Mouse (Mus musculus) CH12.LX (cell line): Measurements from ENCODE around the gene Rbbp6. TPM values are rescaled to one million over a fixed set of nuclear protein-coding genes. Genes with fewer than 3 reads are reported as not detected.

Experiments used
- DNase-seq: peaks from one replicate; pipeline ENCODE4 v3.0.0-alpha.2; 2013; ENCODE audit errors: extremely low read depth
- H3K27ac ChIP-seq: 2 replicates; pipeline ENCODE4 v1.5.1; 2012; ENCODE audit warnings: low read depth, mild to moderate bottlenecking, control low read depth, moderate library complexity; ENCODE audit not compliant: insufficient read depth
- H3K27me3 ChIP-seq: replicated peaks from 2 replicates; pipeline ENCODE3; 2012; ENCODE audit warnings: inconsistent platforms
- H3K36me3 ChIP-seq, 2 experiments: replicated peaks in 1 of 2; 2 replicates each; pipeline versions ENCODE3 to v1.6.1; 2012; ENCODE audit warnings: inconsistent platforms in 1 of 2, low read length in 1 of 2, mild to moderate bottlenecking in 1 of 2, mixed read lengths in 1 of 2, moderate library complexity in 1 of 2; ENCODE audit not compliant: control insufficient read depth in 1 of 2, insufficient read depth in 1 of 2
- H3K4me1 ChIP-seq, 2 experiments: 2 replicates each; pipeline ENCODE4 v1.6.1; 2012; ENCODE audit warnings: inconsistent platforms in 1 of 2, moderate library complexity in 1 of 2; ENCODE audit not compliant: insufficient read depth in 2 of 2, control insufficient read depth in 1 of 2
- H3K4me2 ChIP-seq: 2 replicates; pipeline ENCODE4 v1.6.1; 2012; ENCODE audit warnings: low read depth, mild to moderate bottlenecking, control low read depth; ENCODE audit not compliant: poor library complexity, insufficient read depth, severe bottlenecking
- H3K4me3 ChIP-seq, 3 experiments: fragments of 150-350 bp in 1 of 3; sonication (generic) in 1 of 3; replicated peaks in 1 of 3; 2 replicates each; pipeline versions ENCODE3 to v1.5.1; 2011 to 2012; ENCODE audit warnings: low read depth in 2 of 3, low read length in 2 of 3, mild to moderate bottlenecking in 2 of 3, moderate library complexity in 2 of 3, control low read depth in 1 of 3, improper control_type of control experiment in 1 of 3, inconsistent platforms in 1 of 3, mixed read lengths in 1 of 3; ENCODE audit not compliant: poor library complexity in 1 of 3
- H3K79me2 ChIP-seq: replicated peaks from 2 replicates; pipeline ENCODE4 v1.6.1; 2012; ENCODE audit warnings: mild to moderate bottlenecking, moderate library complexity; ENCODE audit not compliant: control insufficient read depth, poor library complexity, insufficient read depth, severe bottlenecking; ENCODE audit errors: extremely low read depth
- H3K9ac ChIP-seq: 2 replicates; pipeline ENCODE4 v1.6.1; 2012; ENCODE audit warnings: low read depth, mild to moderate bottlenecking, control low read depth, moderate library complexity; ENCODE audit not compliant: insufficient read depth
- H3K9me3 ChIP-seq: replicated peaks from 2 replicates; pipeline ENCODE3; 2012; ENCODE audit warnings: low read length, inconsistent platforms, mixed read lengths
- BHLHE40 ChIP-seq: IDR thresholded peaks from 2 replicates; pipeline ENCODE4 v1.6.1; 2011; ENCODE audit warnings: mild to moderate bottlenecking, low read depth, low read length, improper control_type of control experiment
- CHD1 ChIP-seq: IDR thresholded peaks from 2 replicates; pipeline ENCODE4 v1.6.1; 2012; ENCODE audit warnings: low read depth, low read length, improper control_type of control experiment, inconsistent platforms
- CTCF ChIP-seq, 2 experiments: IDR thresholded peaks in 1 of 2; conservative IDR thresholded peaks in 1 of 2; 2 replicates each; pipeline ENCODE4 v1.5.1; 2011 to 2012; ENCODE audit warnings: low read depth in 2 of 2, low read length in 2 of 2, improper control_type of control experiment in 1 of 2, inconsistent platforms in 1 of 2, mild to moderate bottlenecking in 1 of 2, moderate library complexity in 1 of 2
- EP300 ChIP-seq: IDR thresholded peaks from 2 replicates; pipeline ENCODE4 v1.6.1; 2011; ENCODE audit warnings: low read length, improper control_type of control experiment
- ETS1 ChIP-seq: conservative IDR thresholded peaks from 2 replicates; pipeline ENCODE4 v1.6.1; 2012; ENCODE audit warnings: low read depth, mild to moderate bottlenecking, inconsistent platforms, low read length, improper control_type of control experiment, moderate library complexity
- GABPA ChIP-seq: IDR thresholded peaks from 2 replicates; pipeline ENCODE4 v1.6.1; 2012; ENCODE audit warnings: low read depth, low read length, improper control_type of control experiment, inconsistent platforms; ENCODE audit not compliant: insufficient replicate concordance
- HCFC1 ChIP-seq: IDR thresholded peaks from 2 replicates; pipeline ENCODE4 v1.6.1; 2012; ENCODE audit warnings: low read depth, mild to moderate bottlenecking, inconsistent platforms, low read length, improper control_type of control experiment
- JUN ChIP-seq: IDR thresholded peaks from 2 replicates; pipeline ENCODE4 v1.6.1; 2011; ENCODE audit warnings: low read depth, mild to moderate bottlenecking, low read length, improper control_type of control experiment, moderate library complexity; ENCODE audit not compliant: insufficient read depth
- JUND ChIP-seq: conservative IDR thresholded peaks from 2 replicates; pipeline ENCODE4 v1.6.1; 2011; ENCODE audit warnings: low read depth, low read length, improper control_type of control experiment
- MAFK ChIP-seq: IDR thresholded peaks from 2 replicates; pipeline ENCODE4 v1.6.1; 2011; ENCODE audit warnings: low read length, improper control_type of control experiment; ENCODE audit not compliant: insufficient replicate concordance
- MAX ChIP-seq: IDR thresholded peaks from 2 replicates; pipeline ENCODE4 v1.6.1; 2011; ENCODE audit warnings: low read length, improper control_type of control experiment
- MAZ ChIP-seq: IDR thresholded peaks from 2 replicates; pipeline ENCODE4 v1.6.1; 2012; ENCODE audit warnings: low read depth, mild to moderate bottlenecking, inconsistent platforms, low read length, improper control_type of control experiment, moderate library complexity
- NELFE ChIP-seq: IDR thresholded peaks from 2 replicates; pipeline ENCODE4 v1.6.1; 2011; ENCODE audit warnings: low read depth, low read length, improper control_type of control experiment
- NRF1 ChIP-seq: IDR thresholded peaks from 2 replicates; pipeline ENCODE4 v1.6.1; 2014; ENCODE audit warnings: low read depth, mild to moderate bottlenecking, inconsistent platforms, low read length, improper control_type of control experiment, moderate library complexity
- PAX5 ChIP-seq: IDR thresholded peaks from 2 replicates; pipeline ENCODE4 v1.6.1; 2012; ENCODE audit warnings: low read length, inconsistent platforms, mixed read lengths
- RAD21 ChIP-seq: IDR thresholded peaks from 2 replicates; pipeline ENCODE4 v1.6.1; 2011; ENCODE audit warnings: low read depth, mild to moderate bottlenecking, low read length, improper control_type of control experiment, moderate library complexity
- SIN3A ChIP-seq: IDR thresholded peaks from 2 replicates; pipeline ENCODE4 v1.6.1; 2012; ENCODE audit warnings: low read length, improper control_type of control experiment, inconsistent platforms
- SMC3 ChIP-seq: IDR thresholded peaks from 2 replicates; pipeline ENCODE4 v1.6.1; 2011; ENCODE audit warnings: low read depth, low read length, improper control_type of control experiment
- UBTF ChIP-seq: IDR thresholded peaks from 2 replicates; pipeline ENCODE4 v1.6.1; 2012; ENCODE audit warnings: low read depth, mild to moderate bottlenecking, inconsistent platforms, low read length, improper control_type of control experiment, moderate library complexity
- USF2 ChIP-seq: conservative IDR thresholded peaks from 2 replicates; pipeline ENCODE4 v1.6.1; 2011; ENCODE audit warnings: low read depth, low read length, improper control_type of control experiment
- ZC3H11A ChIP-seq: IDR thresholded peaks from 2 replicates; pipeline ENCODE4 v1.6.1; 2012; ENCODE audit warnings: low read depth, mild to moderate bottlenecking, inconsistent platforms, low read length, improper control_type of control experiment
- ZKSCAN1 ChIP-seq: IDR thresholded peaks from 2 replicates; pipeline ENCODE4 v1.6.1; 2012; ENCODE audit warnings: low read depth, inconsistent platforms, low read length, improper control_type of control experiment, borderline replicate concordance
- ZMIZ1 ChIP-seq: IDR thresholded peaks from 2 replicates; pipeline ENCODE4 v1.6.1; 2012; ENCODE audit warnings: low read depth, mild to moderate bottlenecking, inconsistent platforms, low read length, improper control_type of control experiment
- ZNF384 ChIP-seq: IDR thresholded peaks from 2 replicates; pipeline ENCODE4 v1.6.1; 2012; ENCODE audit warnings: low read depth, low read length, improper control_type of control experiment, inconsistent platforms
- dilution Hi-C: fragments of 300-500 bp; cut with MboI; formaldehyde crosslinking; loops from 2 replicates; pipeline ENCODE4 v1.14.3; 2020; ENCODE audit warnings: low sequenced_read_pairs; ENCODE audit not compliant: extremely low pct_unique_long_range_greater_than_20kb, extremely low pct_ligation_motif_present
- in situ Hi-C: fragments of 300-500 bp; cut with MboI; formaldehyde crosslinking; loops from 3 replicates; pipeline ENCODE4 v1.14.3; 2019; ENCODE audit warnings: low sequenced_read_pairs, low pct_ligation_motif_present, low pct_unique_long_range_greater_than_20kb, mixed read lengths
- polyA plus RNA-seq: library from polyadenylated mRNA; unstranded; fragments of >175 nt; gene quantifications from 2 replicates; pipeline ENCODE4 v1.2.1, GENCODE M21; 2012; ENCODE audit warnings: low read depth; ENCODE audit not compliant: insufficient read length
- total RNA-seq, 2 experiments: library from RNA; depleted of rRNA; stranded (reverse); fragments of 300-350 nt in 1 of 2; fragments of >200 nt in 1 of 2; gene quantifications; 2 replicates each; pipeline ENCODE4 v1.2.3; 2012 to 2014

Rbbp6 gene
- total and polyA plus RNA-seq, 3 experiments, result 17.8 to 93.0 (median 22.9) TPM

DNA sequence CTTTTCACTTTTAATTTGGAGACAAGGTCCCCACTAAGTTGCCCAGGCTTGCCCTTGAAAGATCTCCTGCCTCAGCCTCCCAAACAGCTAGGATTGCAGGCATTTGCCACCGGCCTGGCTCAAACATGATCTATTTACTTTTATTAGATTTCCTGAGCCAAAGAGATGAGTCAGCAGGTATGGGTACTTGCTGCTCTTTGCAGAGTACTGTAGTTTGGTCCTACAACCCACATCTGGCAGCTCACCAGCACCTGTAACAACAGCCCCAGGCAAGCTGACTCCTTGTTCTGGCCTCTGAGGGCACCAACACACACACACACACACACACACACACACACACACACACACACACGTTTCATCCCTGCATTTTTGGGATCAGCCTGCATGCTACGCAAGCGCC is 14.0 kb upstream of the Rbbp6 start:
- Histone ChIP-seq H3K4me2 (no peak overlapping the region), H3K79me2 (no peaks in the 10 kb centered on the region), H3K4me1 (peaks cover 2 to 5% of the 10 kb centered on the region in 2 experiments; a peak in 1 of 4 replicates), H3K36me3 (no peaks in the 10 kb centered on the region), H3K27me3 (no peaks in the 10 kb centered on the region), H3K27ac (no peak overlapping the region), H3K9ac (no peak overlapping the region), H3K4me3 (no peak overlapping the region), H3K9me3 (no peaks in the 10 kb centered on the region)
- in situ Hi-C loops (no loop called here), dilution Hi-C loops (no loop called here)
- TF ChIP-seq SIN3A (no peak), CHD1 (no peak), BHLHE40 (no peak), GABPA (no peak), ZNF384 (no peak), NELFE (no peak), MAFK (no peak), NRF1 (no peak), ZC3H11A (no peak), ETS1 (no peak), ZMIZ1 (no peak), RAD21 (no peak), USF2 (no peak), HCFC1 (no peak), SMC3 (no peak), MAX (no peak), ZKSCAN1 (no peak), JUN (no peak), JUND (no peak), UBTF (no peak)
- no peak for DNase-seq

DNA sequence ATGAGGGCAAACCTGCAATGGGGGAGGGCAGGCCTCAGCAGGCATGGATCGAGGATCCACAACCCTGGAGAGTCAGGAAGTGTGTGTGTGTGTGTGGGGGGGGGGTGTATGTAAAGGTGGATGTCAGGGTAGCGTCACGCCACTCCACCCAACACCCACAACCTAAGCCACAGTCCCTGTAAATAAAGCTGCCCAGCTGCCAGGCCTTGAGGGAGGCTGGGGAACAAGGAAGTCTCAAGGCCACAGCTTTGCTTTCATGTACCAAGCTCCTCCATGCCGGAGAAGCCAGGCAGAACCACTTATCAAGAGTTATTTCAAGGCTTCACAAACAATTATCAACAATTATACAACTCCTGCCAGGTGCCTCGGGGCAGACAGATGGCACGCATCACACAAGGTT is 13.4 kb upstream of the Rbbp6 start:
- in situ Hi-C loops, result no loop called here
- H3K4me2 ChIP-seq, result no peak overlapping the region
- TF ChIP-seq EP300, result no peak
- TF ChIP-seq ZNF384, result no peak
- no peak for TF ChIP-seq MAX
- TF ChIP-seq CTCF (conservative IDR thresholded peaks at IDR 0.05 in 1 of 2, IDR thresholded peaks at IDR 0.05 in 1 of 2; ENCODE audit: low read depth in 2 of 2, low read length in 2 of 2), result no peak
- no peak for TF ChIP-seq PAX5
- no peak for TF ChIP-seq SIN3A
- TF ChIP-seq ZKSCAN1, result no peak
- no peak for TF ChIP-seq MAZ
- TF ChIP-seq UBTF, result no peak
- no peak for TF ChIP-seq GABPA
- no peak for TF ChIP-seq SMC3
- no peak for TF ChIP-seq MAFK
- TF ChIP-seq, all 38 proteins: peak for 0
- no peak overlapping the region for H3K4me3 ChIP-seq
- H3K27ac ChIP-seq, result no peak overlapping the region
- no peak for DNase-seq
- no peak overlapping the region for H3K9ac ChIP-seq
- no peaks in the 10 kb centered on the region for H3K27me3 ChIP-seq
- no peaks in the 10 kb centered on the region for H3K36me3 ChIP-seq
- H3K9me3 ChIP-seq, result no peaks in the 10 kb centered on the region
- peaks cover 2 to 5% of the 10 kb centered on the region in 2 experiments; a peak in 1 of 4 replicates for H3K4me1 ChIP-seq
- dilution Hi-C loops, result no loop called here
- no peaks in the 10 kb centered on the region for H3K79me2 ChIP-seq
